Mouse (Mus musculus) embryonic stem cell, embryonic (primary cell): ENCODE measurements around the gene Hacd4.

Source experiments
- CTCF ChIA-PET, 4 experiments: fragments of 300-600 bp in 2 of 4; fragments of 350-600 bp in 2 of 4; sonication (Branson Sonifier 250); formaldehyde crosslinking; loops; one replicate each; lab custom pipeline; 2022; ENCODE audit warnings: inconsistent platforms in 2 of 4; lab: Charles Lee
- POLR2A ChIA-PET, 4 experiments: fragments of 300-600 bp in 2 of 4; fragments of 350-600 bp in 2 of 4; sonication (Branson Sonifier 250); formaldehyde crosslinking; loops; one replicate each; lab custom pipeline; 2022; ENCODE audit warnings: antibody characterized with exemption in 4 of 4, inconsistent platforms in 1 of 4; lab: Charles Lee

Hacd4 gene

DNA sequence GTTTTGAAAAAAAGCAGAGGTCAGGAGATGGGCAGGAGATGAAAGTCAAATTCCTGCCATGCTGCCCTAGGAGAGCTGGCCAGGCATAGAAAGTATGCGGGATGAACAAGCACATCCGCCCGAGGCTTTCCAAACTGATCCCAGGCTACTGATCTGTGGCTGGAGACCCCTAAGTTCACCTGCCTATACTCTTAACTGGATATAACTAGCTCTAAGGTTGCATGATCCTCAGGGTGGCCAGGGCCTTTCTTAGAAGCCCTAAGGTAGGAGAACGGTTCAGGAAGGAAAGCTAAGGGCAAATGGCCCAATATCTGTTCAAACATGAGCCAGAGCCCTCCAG lies 232 bp upstream of the Hacd4 start:
- ChIA-PET CTCF (interaction anchor here in 1 of 4 experiments (1.0 kb wide), 1 partner anchor 105 kb away, joined by 3 read pairs; no protein-coding TSS in a partner anchor), POLR2A (interaction anchor here in 2 of 4 experiments (0.5 to 0.7 kb wide), 2 partner anchors 684 to 701 kb away, joined by 3 read pairs; no protein-coding TSS in a partner anchor)

DNA sequence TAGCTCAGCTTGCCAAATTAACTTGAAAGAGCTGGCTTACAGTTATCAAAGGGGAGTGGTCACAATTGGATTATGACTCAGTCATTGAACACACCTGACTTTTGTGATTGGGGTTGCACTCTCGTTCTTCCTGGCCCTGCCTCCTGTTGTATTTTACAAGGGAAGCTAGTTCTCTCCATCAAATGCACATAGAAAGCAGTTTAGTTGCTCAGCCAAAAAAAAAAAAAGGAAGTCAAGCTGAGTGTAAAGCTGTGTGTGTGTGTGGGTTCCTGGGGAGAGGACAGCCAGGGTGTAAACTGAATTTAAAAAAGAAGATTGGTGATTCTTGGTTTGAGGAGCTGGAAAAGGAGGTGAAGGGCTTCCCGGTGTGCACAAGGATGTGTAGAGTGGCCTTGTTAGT lies 811 bp downstream of the Hacd4 start:
- POLR2A ChIA-PET: interaction anchor here in 1 of 4 experiments (0.6 kb wide), 1 partner anchor 1165 kb away, joined by 4 read pairs; no protein-coding TSS in a partner anchor

GRCm38 (mm10) chr4:88437166-88437565 lies 1.6 kb downstream of the Hacd4 start:
- POLR2A ChIA-PET: no interaction called here
- CTCF ChIA-PET: no interaction called here

More for the DNA sequence above, 811 bp downstream of the Hacd4 start:
- CTCF ChIA-PET: no interaction called here

DNA sequence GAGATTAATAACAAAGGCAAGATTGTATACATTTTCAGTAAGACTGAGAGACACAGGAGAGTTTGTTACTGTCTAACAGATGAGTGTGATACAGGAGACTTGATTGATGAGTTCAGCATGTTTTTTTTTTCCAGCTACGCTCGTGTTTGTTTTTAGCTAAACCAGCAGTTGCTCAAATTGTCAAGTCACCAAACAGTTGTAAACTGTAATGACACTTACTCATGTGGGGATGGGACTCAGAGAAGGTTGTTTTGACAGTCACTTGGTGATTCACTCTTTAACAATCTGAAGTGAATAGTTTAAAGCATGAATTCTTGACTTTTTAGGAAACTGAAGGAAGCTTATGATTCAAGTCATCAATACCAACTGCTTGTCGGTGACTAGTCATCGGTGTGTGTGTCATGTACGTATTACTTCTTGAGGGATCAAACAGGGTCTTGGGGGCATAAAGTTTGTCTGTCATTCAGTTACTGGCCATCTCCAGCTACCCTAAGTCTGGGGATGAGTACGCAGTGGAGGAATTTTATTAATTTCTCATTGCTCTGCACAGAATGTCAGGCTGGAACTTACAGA lies 2.0 kb downstream of the Hacd4 start:
- ChIA-PET POLR2A (no interaction called here), CTCF (no interaction called here)

- ChIA-PET POLR2A (interaction anchor here in 1 of 4 experiments (0.6 kb wide), 1 partner anchor 17 kb away, joined by 3 read pairs; no protein-coding TSS in a partner anchor), CTCF (no interaction called here)
Observed at GRCm38 (mm10) chr4:88432412-88433024, 6.2 kb downstream of the Hacd4 start.

- CTCF ChIA-PET: no interaction called here
Observed at GRCm38 (mm10) chr4:88427630-88428239, 11.0 kb downstream of the Hacd4 start.

DNA sequence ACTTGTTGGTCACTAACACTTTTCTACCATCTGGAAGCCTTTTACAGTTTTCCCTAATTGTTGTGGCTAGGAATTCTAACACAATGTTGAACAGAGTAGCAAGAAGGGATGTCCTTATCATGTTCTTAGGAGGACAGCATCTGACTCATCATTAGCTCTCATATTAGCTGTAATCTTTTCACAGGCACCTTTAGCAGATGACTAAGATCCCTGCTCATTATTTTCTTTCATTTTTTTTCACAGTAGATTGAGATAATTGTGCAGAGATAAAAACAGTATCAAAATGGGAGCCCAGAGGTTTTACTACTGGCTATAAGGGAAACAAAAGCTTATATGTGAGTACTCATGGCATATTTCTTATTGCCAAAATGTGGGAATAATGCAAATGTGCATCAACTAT lies 14.2 kb downstream of the Hacd4 start:
- CTCF ChIA-PET: no interaction called here
- POLR2A ChIA-PET: no interaction called here

More at GRCm38 (mm10) chr4:88427630-88428239, 11.0 kb downstream of the Hacd4 start:
- POLR2A ChIA-PET: interaction anchor here in 1 of 4 experiments (0.7 kb wide), 1 partner anchor 37 kb away, joined by 3 read pairs; no protein-coding TSS in a partner anchor

- ChIA-PET CTCF (no interaction called here), POLR2A (no interaction called here)
Observed at GRCm38 (mm10) chr4:88419378-88419777, 19.4 kb downstream of the Hacd4 start.

DNA sequence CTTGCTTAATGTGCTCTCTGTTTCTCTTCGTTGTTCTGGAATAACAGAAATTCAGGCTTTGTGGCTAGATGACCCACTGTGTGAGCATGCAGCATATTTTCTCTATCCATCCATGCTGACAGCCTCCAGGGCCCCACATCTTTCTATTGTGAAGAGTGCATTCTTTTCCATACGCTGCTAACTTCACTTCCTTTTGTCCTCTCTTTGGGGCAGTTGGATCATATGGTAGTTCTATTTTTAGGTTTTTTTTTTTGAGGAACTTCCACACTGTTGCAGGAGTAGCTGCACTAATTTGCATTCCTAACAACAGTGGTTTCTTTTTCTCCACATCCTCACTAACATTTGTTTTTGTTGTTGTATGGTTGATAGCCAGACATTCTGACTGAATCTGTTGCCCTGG lies 23.7 kb downstream of the Hacd4 start:
- CTCF ChIA-PET: no interaction called here

GRCm38 (mm10) chr4:88412331-88412730 lies 26.4 kb downstream of the Hacd4 start:
- CTCF ChIA-PET: no interaction called here
- POLR2A ChIA-PET: no interaction called here

More for the DNA sequence above, 23.7 kb downstream of the Hacd4 start:
- POLR2A ChIA-PET: no interaction called here

GRCm38 (mm10) chr4:88409279-88409678 lies 29.4 kb downstream of the Hacd4 start:
- ChIA-PET CTCF (no interaction called here), POLR2A (no interaction called here)

- ChIA-PET CTCF (no interaction called here), POLR2A (no interaction called here)
Observed at GRCm38 (mm10) chr4:88406887-88407696, 31.6 kb downstream of the Hacd4 start.

DNA sequence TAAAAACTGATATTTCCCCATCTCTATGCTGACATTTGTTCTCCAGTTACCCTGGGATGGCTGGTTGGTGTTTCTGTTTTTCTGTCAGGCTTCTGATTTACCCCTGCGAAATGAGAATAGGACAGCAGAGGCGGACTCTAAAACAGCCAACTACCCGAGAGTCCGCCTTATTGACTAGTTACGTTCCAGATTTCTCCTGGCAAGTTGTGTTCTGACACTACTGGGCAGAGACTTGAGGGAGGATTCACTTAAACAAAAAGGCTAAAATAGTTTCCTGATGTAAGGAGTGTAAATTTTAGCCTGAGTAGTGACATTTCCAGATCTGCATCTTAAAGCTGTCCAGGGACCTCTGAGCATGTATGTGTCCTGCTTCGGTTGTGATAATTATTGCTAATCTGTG lies 35.8 kb downstream of the Hacd4 start:
- CTCF ChIA-PET: no interaction called here
- POLR2A ChIA-PET: no interaction called here

DNA sequence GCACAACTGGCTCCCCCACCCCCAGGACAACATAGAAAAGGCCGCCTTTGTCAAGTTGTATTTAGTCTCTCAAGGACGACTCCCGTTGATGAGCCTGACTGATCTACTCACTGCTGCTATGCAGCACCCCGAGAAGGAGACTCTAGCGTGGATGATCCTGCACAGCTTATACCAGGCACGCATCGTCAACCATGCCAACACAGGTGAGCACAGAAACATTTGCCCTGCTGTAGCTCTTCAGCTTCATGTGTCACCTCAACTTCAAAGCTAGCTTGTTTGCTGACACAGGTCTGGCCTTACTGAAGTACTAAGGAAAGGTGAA lies 37.8 kb downstream of the Hacd4 start:
- ChIA-PET CTCF (no interaction called here), POLR2A (no interaction called here)

DNA sequence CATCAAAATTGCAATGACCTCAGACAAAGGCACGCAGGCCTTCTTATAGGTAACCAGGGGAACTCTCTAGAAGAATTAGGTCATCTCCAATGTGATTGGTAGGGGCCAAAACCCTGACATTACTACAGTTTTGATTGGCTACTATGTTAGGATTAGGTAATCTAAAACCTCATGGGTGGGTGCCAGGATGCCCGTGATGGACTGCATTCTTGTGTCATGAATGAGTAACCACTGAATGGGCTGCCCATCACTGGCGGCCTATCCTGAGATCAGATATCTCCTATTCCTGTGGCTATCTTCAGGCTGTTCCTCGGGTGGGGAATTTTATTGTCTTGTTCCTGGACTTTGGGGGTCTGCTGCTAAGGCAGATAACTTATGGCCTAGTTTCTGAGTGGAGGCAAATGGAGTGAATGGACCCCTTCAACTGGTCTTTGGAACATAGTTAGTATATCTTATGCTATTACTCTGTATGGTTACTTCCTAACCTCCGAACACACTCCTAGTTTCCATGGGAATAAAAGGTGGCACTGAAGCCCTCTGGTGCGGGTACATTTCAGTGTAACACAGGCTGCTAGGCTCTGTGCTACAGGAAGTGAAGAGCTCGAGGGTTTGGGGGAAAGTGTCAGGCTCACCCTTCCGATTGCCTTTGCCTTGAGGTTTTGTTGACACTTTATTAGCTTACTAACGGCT lies 38.3 kb downstream of the Hacd4 start:
- POLR2A ChIA-PET: no interaction called here
- CTCF ChIA-PET: no interaction called here

DNA sequence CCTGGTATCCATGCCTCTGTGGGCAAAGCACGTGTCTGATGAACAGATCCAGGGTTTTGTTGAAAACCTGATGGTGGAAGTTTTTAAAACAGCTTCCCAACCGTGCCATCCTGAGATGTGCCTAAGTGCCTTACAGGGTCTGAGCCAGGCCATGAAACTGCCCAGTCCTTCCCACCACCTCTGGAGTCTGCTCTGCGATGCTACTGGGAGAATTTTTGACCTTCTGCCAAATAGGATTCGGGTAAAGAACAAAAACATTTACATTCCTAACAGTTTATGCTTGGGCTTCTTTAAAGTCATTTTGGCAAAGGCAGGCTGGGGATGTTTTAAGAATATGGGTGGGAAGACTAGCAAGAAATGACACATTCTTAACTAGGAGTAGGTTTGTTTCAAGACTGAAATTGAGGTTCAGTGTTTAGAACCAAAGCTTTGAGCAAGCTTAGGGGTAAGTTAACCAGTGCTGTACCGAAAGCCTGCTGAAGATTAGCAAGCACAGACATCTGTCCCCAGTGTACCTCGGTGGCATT lies 41.7 kb downstream of the Hacd4 start:
- POLR2A ChIA-PET: no interaction called here
- CTCF ChIA-PET: no interaction called here

DNA sequence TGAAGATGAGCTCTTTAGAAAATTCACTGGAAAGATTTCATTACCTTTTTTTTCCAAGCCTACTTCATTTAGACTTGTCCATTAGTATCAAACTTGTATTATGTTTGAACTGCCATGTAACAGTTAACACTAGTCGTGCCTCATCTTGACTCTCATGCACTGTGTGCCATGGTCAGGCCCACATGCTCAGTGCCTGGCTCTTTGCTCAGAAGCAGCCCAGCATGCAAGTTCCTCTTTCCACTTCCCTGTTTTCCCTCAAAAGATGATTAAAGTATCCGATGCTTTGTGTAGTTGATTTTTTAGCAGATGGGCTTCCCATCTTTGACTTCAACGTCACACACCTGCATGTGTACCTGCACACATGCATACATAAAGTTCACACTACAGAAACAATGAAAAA lies 43.0 kb downstream of the Hacd4 start:
- ChIA-PET CTCF (interaction anchor here in 1 of 4 experiments (0.6 kb wide), 1 partner anchor 1394 kb away, joined by 3 read pairs; no protein-coding TSS in a partner anchor), POLR2A (no interaction called here)

DNA sequence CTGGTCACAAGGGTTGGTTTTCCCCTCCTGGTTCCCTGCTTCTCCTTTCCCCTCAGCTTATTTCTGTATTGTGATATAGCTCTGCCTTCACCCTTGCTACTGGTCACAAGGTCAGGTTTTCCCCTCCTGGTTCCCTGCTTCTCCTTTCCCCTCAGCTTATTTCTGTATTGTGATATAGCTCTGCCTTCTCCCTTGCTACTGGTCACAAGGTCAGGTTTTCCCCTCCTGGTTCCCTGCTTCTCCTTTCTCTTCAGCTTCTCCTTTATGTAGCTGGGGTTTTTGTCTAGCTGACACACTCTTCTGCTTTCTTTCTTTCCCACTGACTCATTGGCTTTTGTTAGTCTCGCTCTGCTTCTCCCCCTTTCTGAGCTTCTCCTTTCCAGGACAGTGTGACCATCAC lies 48.1 kb downstream of the Hacd4 start:
- ChIA-PET POLR2A (interaction anchor here in 1 of 4 experiments (0.6 to 0.8 kb wide), 2 partner anchors 8 to 38 kb away, joined by 3 read pairs; no protein-coding TSS in a partner anchor), CTCF (interaction anchor here in 1 of 4 experiments (0.6 kb wide), 1 partner anchor 37 kb away, joined by 3 read pairs; no protein-coding TSS in a partner anchor)

- ChIA-PET POLR2A (interaction anchor here in 1 of 4 experiments (0.8 kb wide), 1 partner anchor 9 kb away, joined by 3 read pairs; no protein-coding TSS in a partner anchor), CTCF (no interaction called here)
Observed at GRCm38 (mm10) chr4:88390036-88390435, 48.7 kb downstream of the Hacd4 start.
